Mouse (Mus musculus) intestine, embryonic 16.5 days (tissue): ENCODE measurements around the gene Spata18. TPM values are rescaled to one million over a fixed set of nuclear protein-coding genes. Genes with fewer than 3 reads are reported as not detected.

Experiments used
- ATAC-seq: fragments of 200-750 bp; cut with Nextera tagmentation; 2 replicates; pipeline ENCODE4 v1.8.0; 2017; ENCODE audit warnings: moderate TSS enrichment, moderate library complexity
- H3K27ac ChIP-seq: fragments of 300-500 bp; sonication (generic); 2 replicates; pipeline ENCODE4 v1.5.1; 2014; ENCODE audit warnings: mild to moderate bottlenecking, low read length
- H3K27me3 ChIP-seq: fragments of 300-500 bp; sonication (generic); replicated peaks from 2 replicates; pipeline ENCODE4 v1.6.1; 2014; ENCODE audit warnings: low read length, control low read depth, mixed read lengths; ENCODE audit not compliant: control insufficient read depth, insufficient read depth
- H3K36me3 ChIP-seq: fragments of 300-500 bp; sonication (generic); 2 replicates; pipeline ENCODE4 v1.6.1; 2014; ENCODE audit warnings: low read length, control low read depth; ENCODE audit not compliant: control insufficient read depth, insufficient read depth
- H3K4me1 ChIP-seq: fragments of 300-500 bp; sonication (generic); 2 replicates; pipeline ENCODE4 v1.6.1; 2014; ENCODE audit warnings: low read length, control low read depth, mixed read lengths; ENCODE audit not compliant: control insufficient read depth, insufficient read depth
- H3K4me2 ChIP-seq: fragments of 300-500 bp; sonication (generic); 2 replicates; pipeline ENCODE4 v1.6.1; 2014; ENCODE audit warnings: low read depth, low read length, control low read depth
- H3K4me3 ChIP-seq: fragments of 300-500 bp; sonication (generic); 2 replicates; pipeline ENCODE4 v1.5.1; 2014; ENCODE audit warnings: mild to moderate bottlenecking, low read length
- H3K9ac ChIP-seq: fragments of 300-500 bp; sonication (generic); 2 replicates; pipeline ENCODE4 v1.6.1; 2014; ENCODE audit warnings: low read depth, low read length
- H3K9me3 ChIP-seq: fragments of 300-500 bp; sonication (generic); 2 replicates; pipeline ENCODE4 v1.6.1; 2016; ENCODE audit warnings: low read length, control low read depth; ENCODE audit not compliant: control insufficient read depth
- WGBS: fragments of 180-500 bp; shearing (Covaris S2); extraction: QIAGEN DNeasy Blood & Tissue Kit; methylation state at CpG from one replicate; pipeline ENCODE4 v1.1.7; 2014; 5-methylcytosine and 5-hydroxymethylcytosine counted together
- polyA plus RNA-seq: library from polyadenylated mRNA; unstranded; fragments of >200 nt; fragmentation: Nextera tagmentation; extraction: Ambion mirVana; gene quantifications from 2 replicates; pipeline ENCODE4 v1.2.1, GENCODE M21; 2015

Gene Spata18
- polyA plus RNA-seq, 1 experiment from 2014 or later, result 0.31 TPM

GRCm38 (mm10) chr5:73683706-73684409 is 32.7 kb downstream of the Spata18 start:
- Histone ChIP-seq H3K9ac (no peak overlapping the region), H3K9me3 (no peaks in the 10 kb centered on the region), H3K4me1 (no peaks in the 10 kb centered on the region), H3K27me3 (no peaks in the 10 kb centered on the region), H3K4me2 (no peak overlapping the region), H3K36me3 (no peaks in the 10 kb centered on the region), H3K27ac (no peak overlapping the region), H3K4me3 (no peak overlapping the region)
- ATAC-seq, result no peak
- 63% methylated on average over 9 of the region's 9 CpGs for WGBS

DNA sequence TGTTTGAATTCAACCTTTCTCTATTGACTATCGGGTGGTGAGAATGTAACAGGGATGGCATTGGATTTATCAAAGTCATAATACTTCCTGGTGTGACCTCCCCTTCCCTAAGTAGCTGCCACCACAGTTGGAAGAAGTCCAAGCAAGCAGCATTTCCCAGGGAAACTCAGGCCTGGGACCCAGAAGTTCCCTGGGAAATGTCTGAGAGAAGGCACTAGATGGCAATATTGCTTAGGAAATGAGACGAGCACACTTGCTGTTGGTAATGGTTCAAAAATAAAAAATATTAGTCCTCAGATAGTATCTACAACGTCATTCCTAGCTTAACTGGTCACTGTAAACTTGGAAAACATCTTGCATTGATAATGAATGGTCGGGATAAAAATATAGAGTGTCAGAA is 35.0 kb downstream of the Spata18 start:
- no peak overlapping the region for H3K9ac ChIP-seq
- 0 out of 2 replicates have a peak, but pooled peaks cover 3% of the 10 kb centered on the region for H3K4me1 ChIP-seq
- no peaks in the 10 kb centered on the region for H3K27me3 ChIP-seq
- 18% methylated on average over 4 of the region's 4 CpGs for WGBS
- ATAC-seq, result no peak
- no peaks in the 10 kb centered on the region for H3K36me3 ChIP-seq
- H3K27ac ChIP-seq, result no peak overlapping the region
- no peak overlapping the region for H3K4me2 ChIP-seq
- no peaks in the 10 kb centered on the region for H3K9me3 ChIP-seq
- H3K4me3 ChIP-seq, result no peak overlapping the region

GRCm38 (mm10) chr5:73688576-73688975 is 37.4 kb downstream of the Spata18 start:
- no peaks in the 10 kb centered on the region for H3K27me3 ChIP-seq

GRCm38 (mm10) chr5:73690146-73690545 is 39.0 kb downstream of the Spata18 start:
- Histone ChIP-seq H3K4me3 (no peak overlapping the region), H3K36me3 (no peaks in the 10 kb centered on the region)
- ATAC-seq, result peak; percentile 44; the same call in 1 of the 2 replicates

More at GRCm38 (mm10) chr5:73688576-73688975, 37.4 kb downstream of the Spata18 start:
- no peaks in the 10 kb centered on the region for H3K36me3 ChIP-seq
- 64% methylated on average over 1 of the region's 1 CpGs for WGBS
- no peak for ATAC-seq
- no peaks in the 10 kb centered on the region for H3K9me3 ChIP-seq
- 0 out of 2 replicates have a peak, but pooled peaks cover 3% of the 10 kb centered on the region for H3K4me1 ChIP-seq
- H3K4me2 ChIP-seq, result no peak overlapping the region
- H3K4me3 ChIP-seq, result no peak overlapping the region
- no peak overlapping the region for H3K9ac ChIP-seq
- no peak overlapping the region for H3K27ac ChIP-seq

GRCm38 (mm10) chr5:73691723-73692520 is 40.7 kb downstream of the Spata18 start:
- Histone ChIP-seq H3K4me2 (no peak overlapping the region), H3K9ac (no peak overlapping the region), H3K9me3 (no peaks in the 10 kb centered on the region), H3K36me3 (no peaks in the 10 kb centered on the region), H3K27me3 (no peaks in the 10 kb centered on the region), H3K4me1 (0 out of 2 replicates have a peak, but pooled peaks cover 3% of the 10 kb centered on the region), H3K4me3 (no peak overlapping the region), H3K27ac (no peak overlapping the region)
- no peak for ATAC-seq
- 51% methylated on average over 15 of the region's 15 CpGs for WGBS

More at GRCm38 (mm10) chr5:73690146-73690545, 39.0 kb downstream of the Spata18 start:
- Histone ChIP-seq H3K4me2 (no peak overlapping the region), H3K27me3 (no peaks in the 10 kb centered on the region), H3K27ac (no peak overlapping the region), H3K4me1 (0 out of 2 replicates have a peak, but pooled peaks cover 3% of the 10 kb centered on the region), H3K9ac (no peak overlapping the region), H3K9me3 (no peaks in the 10 kb centered on the region)
- WGBS, result 37% methylated on average over 2 of the region's 2 CpGs

- Histone ChIP-seq H3K9ac (no peak overlapping the region), H3K27ac (no peak overlapping the region), H3K4me1 (0 out of 2 replicates have a peak, but pooled peaks cover 3% of the 10 kb centered on the region), H3K4me2 (no peak overlapping the region), H3K27me3 (no peaks in the 10 kb centered on the region), H3K36me3 (no peaks in the 10 kb centered on the region), H3K9me3 (no peaks in the 10 kb centered on the region), H3K4me3 (no peak overlapping the region)
- 63% methylated on average over 1 of the region's 1 CpGs for WGBS
- no peak for ATAC-seq
Observed at GRCm38 (mm10) chr5:73693778-73694177, 42.6 kb downstream of the Spata18 start.

DNA sequence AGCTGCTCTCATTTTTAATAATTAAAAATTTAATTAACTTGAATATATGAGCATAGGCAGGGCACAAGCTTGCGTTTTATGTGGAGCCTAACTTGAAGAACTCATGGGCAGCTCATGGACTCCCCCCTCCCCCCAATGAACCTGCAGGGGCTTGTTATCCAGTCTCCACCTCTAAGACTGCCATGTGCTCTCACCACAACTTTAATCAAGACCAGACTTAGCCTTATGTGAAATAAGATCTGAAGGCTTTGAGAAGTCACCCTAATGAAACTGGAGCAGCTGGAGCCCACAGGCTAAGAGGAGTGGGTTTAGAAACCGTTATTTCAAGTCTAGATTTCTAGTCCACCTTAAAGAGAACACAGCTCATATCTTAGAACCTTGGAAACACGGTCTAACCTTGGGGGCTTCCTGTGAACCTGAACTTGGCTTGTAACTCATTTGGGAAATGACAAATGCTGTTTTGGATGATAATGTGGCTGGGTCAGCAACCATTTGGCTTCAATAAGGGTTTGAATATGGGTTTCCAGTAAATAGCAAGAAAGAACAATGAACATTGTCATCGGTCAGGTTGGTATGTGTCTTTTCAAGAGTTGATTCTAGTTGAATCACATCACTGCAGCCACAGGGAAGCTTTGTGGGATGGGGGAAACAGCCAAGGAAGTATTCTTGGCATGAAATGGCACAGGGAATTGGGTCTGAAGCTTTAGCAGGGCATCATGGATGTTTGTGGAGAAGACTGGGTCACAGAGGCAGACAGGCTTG is 43.3 kb downstream of the Spata18 start:
- Histone ChIP-seq H3K4me2 (no peak overlapping the region), H3K4me1 (0 out of 2 replicates have a peak, but pooled peaks cover 3% of the 10 kb centered on the region), H3K27ac (no peak overlapping the region), H3K27me3 (no peaks in the 10 kb centered on the region), H3K9me3 (no peaks in the 10 kb centered on the region), H3K4me3 (no peak overlapping the region), H3K9ac (no peak overlapping the region), H3K36me3 (no peaks in the 10 kb centered on the region)
- ATAC-seq, result no peak
- WGBS, result 83% methylated on average over 4 of the region's 4 CpGs

GRCm38 (mm10) chr5:73697700-73698099 is 46.5 kb downstream of the Spata18 start:
- no peak overlapping the region for H3K9ac ChIP-seq
- 57% methylated on average over 4 of the region's 4 CpGs for WGBS
- H3K4me3 ChIP-seq, result no peak overlapping the region
- no peak overlapping the region for H3K27ac ChIP-seq
- no peaks in the 10 kb centered on the region for H3K9me3 ChIP-seq
- no peaks in the 10 kb centered on the region for H3K36me3 ChIP-seq
- H3K4me1 ChIP-seq, result no peaks in the 10 kb centered on the region
- no peak overlapping the region for H3K4me2 ChIP-seq
- H3K27me3 ChIP-seq, result no peaks in the 10 kb centered on the region
- ATAC-seq, result no peak
